Mouse (Mus musculus): Measurements from ENCODE around the gene 5031439G07Rik. TPM values are rescaled to one million over a fixed set of nuclear protein-coding genes. Genes with fewer than 3 reads are reported as not detected.

The 5031439G07Rik gene
- polyA plus RNA-seq, 1 experiment = 14.3 TPM

GRCm38 (mm10) chr15:84982888-84983287 lies 5.5 kb downstream of the 5031439G07Rik start:
- WGBS = 35% methylated on average over 3 of the region's 3 CpGs
- Histone ChIP-seq H3K27ac (ENCODE audit: insufficient read depth, low read depth, low read length) (no peak overlapping the region), H3K36me3 (ENCODE audit: control insufficient read depth, insufficient read depth, low read length) (no peaks in the 10 kb centered on the region), H3K27me3 (ENCODE audit: control insufficient read depth, insufficient read depth, low read length) (no peaks in the 10 kb centered on the region), H3K4me1 (ENCODE audit: control insufficient read depth, insufficient read depth, insufficient read length, low read length) (peaks cover 11% of the 10 kb centered on the region), H3K4me3 (ENCODE audit: low read depth, low read length) (no peak overlapping the region)
- TF ChIP-seq CTCF (IDR thresholded peaks at IDR 0.05; ENCODE audit: extremely low read depth, insufficient read length, insufficient replicate concordance, low read depth, low read length) = no peak
- TF ChIP-seq POLR2A (IDR thresholded peaks at IDR 0.05; ENCODE audit: low read depth, low read length) = no peak

- no peaks in the 10 kb centered on the region for H3K36me3 ChIP-seq (ENCODE audit: control insufficient read depth, insufficient read depth, low read length)
- no peak overlapping the region; the same call in 1 of the 2 replicates for H3K27ac ChIP-seq (ENCODE audit: insufficient read depth, low read depth, low read length)
- H3K4me1 ChIP-seq (ENCODE audit: control insufficient read depth, insufficient read depth, insufficient read length, low read length) = peaks cover 9% of the 10 kb centered on the region; the same call in 1 of the 2 replicates
- H3K4me3 ChIP-seq (ENCODE audit: low read depth, low read length) = no peak overlapping the region
- no peaks in the 10 kb centered on the region for H3K27me3 ChIP-seq (ENCODE audit: control insufficient read depth, insufficient read depth, low read length)
- WGBS = 72% methylated on average over 9 of the region's 9 CpGs
- TF ChIP-seq POLR2A (IDR thresholded peaks at IDR 0.05; ENCODE audit: low read depth, low read length) (no peak), CTCF (IDR thresholded peaks at IDR 0.05; ENCODE audit: extremely low read depth, insufficient read length, insufficient replicate concordance, low read depth, low read length) (no peak)
Measured at GRCm38 (mm10) chr15:84981609-84982313, 6.6 kb downstream of the 5031439G07Rik start.

- 60% methylated on average over 4 of the region's 4 CpGs for WGBS
- Histone ChIP-seq H3K4me1 (ENCODE audit: control insufficient read depth, insufficient read depth, insufficient read length, low read length) (no peaks in the 10 kb centered on the region), H3K4me3 (ENCODE audit: low read depth, low read length) (no peak overlapping the region), H3K36me3 (ENCODE audit: control insufficient read depth, insufficient read depth, low read length) (no peaks in the 10 kb centered on the region), H3K27ac (ENCODE audit: insufficient read depth, low read depth, low read length) (no peak overlapping the region), H3K27me3 (ENCODE audit: control insufficient read depth, insufficient read depth, low read length) (no peaks in the 10 kb centered on the region)
- TF ChIP-seq POLR2A (IDR thresholded peaks at IDR 0.05; ENCODE audit: low read depth, low read length) = no peak
- TF ChIP-seq CTCF (IDR thresholded peaks at IDR 0.05; ENCODE audit: extremely low read depth, insufficient read length, insufficient replicate concordance, low read depth, low read length) = no peak
Measured at GRCm38 (mm10) chr15:84975729-84976128, 12.6 kb downstream of the 5031439G07Rik start.

- TF ChIP-seq POLR2A (IDR thresholded peaks at IDR 0.05; ENCODE audit: low read depth, low read length) = no peak
- TF ChIP-seq CTCF (IDR thresholded peaks at IDR 0.05; ENCODE audit: extremely low read depth, insufficient read length, insufficient replicate concordance, low read depth, low read length) = no peak
- no peak overlapping the region for H3K27ac ChIP-seq (ENCODE audit: insufficient read depth, low read depth, low read length)
- WGBS = 62% methylated on average over 3 of the region's 3 CpGs
- no peak overlapping the region for H3K4me3 ChIP-seq (ENCODE audit: low read depth, low read length)
- no peaks in the 10 kb centered on the region for H3K27me3 ChIP-seq (ENCODE audit: control insufficient read depth, insufficient read depth, low read length)
- H3K36me3 ChIP-seq (ENCODE audit: control insufficient read depth, insufficient read depth, low read length) = no peaks in the 10 kb centered on the region
- no peaks in the 10 kb centered on the region for H3K4me1 ChIP-seq (ENCODE audit: control insufficient read depth, insufficient read depth, insufficient read length, low read length)
Measured at GRCm38 (mm10) chr15:84973544-84973871, 14.8 kb downstream of the 5031439G07Rik start.

- 72% methylated on average over 8 of the region's 8 CpGs for WGBS
Measured at GRCm38 (mm10) chr15:84972860-84973543, 15.3 kb downstream of the 5031439G07Rik start.

GRCm38 (mm10) chr15:84968534-84968933 lies 19.8 kb downstream of the 5031439G07Rik start:
- TF ChIP-seq POLR2A (IDR thresholded peaks at IDR 0.05; ENCODE audit: low read depth, low read length) = no peak
- TF ChIP-seq CTCF (IDR thresholded peaks at IDR 0.05; ENCODE audit: extremely low read depth, insufficient read length, insufficient replicate concordance, low read depth, low read length) = no peak
- Histone ChIP-seq H3K36me3 (ENCODE audit: control insufficient read depth, insufficient read depth, low read length) (no peaks in the 10 kb centered on the region), H3K27ac (ENCODE audit: insufficient read depth, low read depth, low read length) (no peak overlapping the region), H3K4me3 (ENCODE audit: low read depth, low read length) (no peak overlapping the region), H3K27me3 (ENCODE audit: control insufficient read depth, insufficient read depth, low read length) (no peaks in the 10 kb centered on the region), H3K4me1 (ENCODE audit: control insufficient read depth, insufficient read depth, insufficient read length, low read length) (peaks cover 3% of the 10 kb centered on the region; the same call in 1 of the 2 replicates)
- 80% methylated on average over 4 of the region's 4 CpGs for WGBS

More at GRCm38 (mm10) chr15:84972860-84973543, 15.3 kb downstream of the 5031439G07Rik start:
- Histone ChIP-seq H3K27ac (ENCODE audit: insufficient read depth, low read depth, low read length) (no peak overlapping the region), H3K4me3 (ENCODE audit: low read depth, low read length) (no peak overlapping the region), H3K4me1 (ENCODE audit: control insufficient read depth, insufficient read depth, insufficient read length, low read length) (no peaks in the 10 kb centered on the region), H3K36me3 (ENCODE audit: control insufficient read depth, insufficient read depth, low read length) (no peaks in the 10 kb centered on the region), H3K27me3 (ENCODE audit: control insufficient read depth, insufficient read depth, low read length) (no peaks in the 10 kb centered on the region)
- no peak for TF ChIP-seq CTCF (IDR thresholded peaks at IDR 0.05; ENCODE audit: extremely low read depth, insufficient read length, insufficient replicate concordance, low read depth, low read length)
- TF ChIP-seq POLR2A (IDR thresholded peaks at IDR 0.05; ENCODE audit: low read depth, low read length) = no peak

All from small intestine, adult 2 months (tissue).